Mouse (Mus musculus): ENCODE measurements around the gene Rnaseh2a. TPM values are rescaled to one million over a fixed set of nuclear protein-coding genes. Genes with fewer than 3 reads are reported as not detected.

Gene Rnaseh2a
- polyA plus RNA-seq, 1 experiment from 2014 or later = 54.7 TPM

DNA sequence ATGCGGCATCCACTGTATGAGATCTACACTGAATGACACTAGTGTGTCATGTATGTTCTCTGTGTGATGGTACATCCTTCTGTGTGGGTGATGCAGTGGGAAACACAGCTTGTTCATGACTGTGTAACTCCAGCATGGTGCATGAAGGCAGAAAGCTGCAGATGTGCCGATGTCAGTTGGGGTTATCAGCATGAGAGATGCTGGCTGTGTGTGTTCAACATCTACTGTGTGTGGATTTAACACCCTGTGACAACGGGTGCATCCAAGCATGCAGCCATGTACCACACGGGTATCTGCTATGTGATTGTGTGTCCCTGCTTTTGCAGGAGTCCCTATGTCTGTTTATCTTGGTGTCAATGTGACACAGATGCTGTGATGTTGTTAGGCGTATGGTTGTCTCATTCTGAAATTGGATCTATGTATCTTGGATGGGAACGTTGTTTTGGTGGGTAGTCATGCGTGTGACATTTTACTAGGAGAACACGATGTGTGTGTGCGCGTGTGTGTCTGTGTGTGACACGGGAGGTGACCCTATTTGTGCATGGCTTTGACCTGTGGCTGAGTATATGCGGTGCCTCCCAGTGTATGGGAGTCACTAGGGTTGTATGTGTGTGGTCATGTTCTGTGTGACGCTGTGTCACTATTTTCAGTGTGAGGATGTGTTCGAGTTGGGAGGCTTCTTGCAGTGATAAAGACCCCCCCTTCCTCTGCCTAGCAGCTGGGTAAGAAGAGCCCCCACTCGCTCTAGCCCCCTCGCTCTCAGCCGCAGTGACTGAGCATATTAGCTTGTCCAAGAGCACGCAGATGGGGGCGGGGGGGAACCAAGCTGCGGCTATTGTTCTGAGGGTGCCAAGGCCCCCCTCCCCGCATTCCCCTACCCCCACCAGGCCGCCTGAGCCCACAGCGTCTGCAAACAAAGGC lies 33.3 kb downstream of the Rnaseh2a start:
- no peaks in the 10 kb centered on the region for H3K27me3 ChIP-seq (replicated peaks)
- no peaks in the 10 kb centered on the region for H3K9me3 ChIP-seq
- peak overlapping the region; percentile 100 for H3K9ac ChIP-seq
- H3K4me1 ChIP-seq = peaks cover 29% of the 10 kb centered on the region
- H3K4me3 ChIP-seq = peak overlapping the region; percentile 76
- WGBS = 13% methylated on average over 22 of the region's 23 CpGs
- ATAC-seq (replicated peaks) = peak; percentile 53
- H3K36me3 ChIP-seq (replicated peaks) = no peaks in the 10 kb centered on the region; the same call in 1 of the 2 replicates
- H3K4me2 ChIP-seq = peak overlapping the region; percentile 85
- H3K27ac ChIP-seq = peak overlapping the region; percentile 96

DNA sequence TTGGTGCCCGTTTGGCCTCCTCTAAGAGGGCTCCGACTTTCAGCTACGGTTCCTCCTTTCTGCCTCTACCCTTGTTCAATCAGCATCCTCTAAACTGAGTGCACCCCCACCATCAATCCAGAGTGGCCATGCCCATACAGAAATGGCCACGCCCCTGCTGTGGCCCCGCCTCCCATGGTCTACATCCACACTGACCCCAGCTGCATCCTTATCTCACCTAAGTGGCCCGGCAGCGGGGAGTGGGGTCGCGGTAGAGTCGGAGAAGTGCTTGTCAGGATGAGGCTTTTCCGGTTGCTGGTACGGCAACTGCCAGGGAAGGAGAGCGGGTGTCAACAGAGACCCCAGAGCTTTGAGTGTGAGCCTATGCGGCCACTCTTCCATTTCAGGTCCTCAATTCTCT lies 34.1 kb downstream of the Rnaseh2a start:
- peak overlapping the region; percentile 96 for H3K27ac ChIP-seq
- H3K9me3 ChIP-seq = no peaks in the 10 kb centered on the region
- H3K4me3 ChIP-seq = peak overlapping the region; percentile 76
- 6% methylated on average over 14 of the region's 14 CpGs for WGBS
- no peaks in the 10 kb centered on the region for H3K27me3 ChIP-seq (replicated peaks)
- H3K36me3 ChIP-seq (replicated peaks) = no peaks in the 10 kb centered on the region; the same call in 1 of the 2 replicates
- H3K9ac ChIP-seq = peak overlapping the region; percentile 100
- ATAC-seq (replicated peaks) = peak; percentile 16
- peaks cover 29% of the 10 kb centered on the region for H3K4me1 ChIP-seq
- H3K4me2 ChIP-seq = peak overlapping the region; percentile 85

DNA sequence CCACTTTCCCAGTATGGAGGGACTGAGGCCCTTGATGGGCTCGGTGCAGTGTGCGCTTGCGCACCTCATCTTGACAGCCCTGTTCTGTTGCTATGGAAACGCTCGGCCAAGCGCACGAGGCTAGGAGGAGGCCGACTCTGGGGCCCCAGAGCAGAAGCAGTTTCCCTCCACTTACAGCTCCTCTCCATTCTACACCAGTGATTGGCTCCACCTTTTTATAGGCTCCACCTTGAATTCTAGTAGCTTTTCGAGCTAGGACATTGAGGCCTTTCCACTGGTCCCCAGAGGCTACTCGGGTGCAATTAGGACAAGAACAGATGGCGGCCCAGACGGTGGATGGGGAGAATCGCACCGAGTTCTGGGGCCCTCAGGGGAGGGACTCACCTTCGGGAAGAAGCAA lies 34.7 kb downstream of the Rnaseh2a start:
- Histone ChIP-seq H3K27ac (peak overlapping the region; percentile 96), H3K36me3 (replicated peaks) (no peaks in the 10 kb centered on the region; the same call in 1 of the 2 replicates), H3K4me3 (peak overlapping the region; percentile 76), H3K9ac (peak overlapping the region; percentile 100), H3K4me1 (peaks cover 29% of the 10 kb centered on the region), H3K9me3 (no peaks in the 10 kb centered on the region), H3K27me3 (replicated peaks) (no peaks in the 10 kb centered on the region), H3K4me2 (peak overlapping the region; percentile 85)
- peak; percentile 76 for ATAC-seq (replicated peaks)
- under 1% methylated on average over 15 of the region's 15 CpGs for whole genome bisulfite sequencing

DNA sequence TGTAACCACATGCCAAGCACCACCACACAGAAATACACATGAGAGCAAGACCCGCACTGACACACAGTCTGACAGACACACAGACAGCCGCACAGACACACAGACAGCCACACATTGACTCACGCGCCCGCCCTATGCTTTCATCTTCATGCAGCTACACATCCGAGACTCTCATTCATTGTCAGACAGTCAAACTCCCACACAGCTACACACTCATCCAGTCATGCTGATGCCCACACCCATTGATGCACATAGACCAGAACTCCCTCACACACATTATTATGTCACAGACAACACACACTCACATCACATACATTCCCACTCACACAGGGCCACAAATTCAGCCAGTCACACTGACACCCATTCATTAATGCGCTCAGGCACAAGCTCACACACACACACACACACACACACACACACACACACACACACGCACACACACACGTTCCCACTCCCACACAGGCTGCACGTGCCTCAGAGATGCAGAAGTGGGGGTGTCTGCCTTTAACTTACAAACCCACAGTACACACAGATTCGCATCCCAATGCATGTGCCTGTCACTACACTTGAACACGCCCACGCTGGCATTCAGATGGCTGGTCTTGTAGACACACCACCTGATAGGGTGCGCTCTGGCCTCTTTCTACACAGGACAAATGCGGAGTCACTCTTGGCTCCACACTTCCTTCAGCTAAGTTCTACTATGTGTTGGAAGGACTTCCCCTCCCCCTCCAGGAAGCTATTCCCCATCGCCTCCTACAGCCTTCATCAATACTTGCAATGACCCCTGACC lies 35.6 kb downstream of the Rnaseh2a start:
- no peaks in the 10 kb centered on the region; the same call in 1 of the 2 replicates for H3K36me3 ChIP-seq (replicated peaks)
- H3K27me3 ChIP-seq (replicated peaks) = no peaks in the 10 kb centered on the region
- WGBS = 83% methylated on average over 16 of the region's 16 CpGs
- no peak for ATAC-seq (replicated peaks)
- no peak overlapping the region for H3K27ac ChIP-seq
- peak overlapping the region; percentile 85 for H3K4me2 ChIP-seq
- H3K4me3 ChIP-seq = peak overlapping the region; percentile 76
- H3K9me3 ChIP-seq = no peaks in the 10 kb centered on the region
- H3K9ac ChIP-seq = no peak overlapping the region
- peaks cover 36% of the 10 kb centered on the region for H3K4me1 ChIP-seq

DNA sequence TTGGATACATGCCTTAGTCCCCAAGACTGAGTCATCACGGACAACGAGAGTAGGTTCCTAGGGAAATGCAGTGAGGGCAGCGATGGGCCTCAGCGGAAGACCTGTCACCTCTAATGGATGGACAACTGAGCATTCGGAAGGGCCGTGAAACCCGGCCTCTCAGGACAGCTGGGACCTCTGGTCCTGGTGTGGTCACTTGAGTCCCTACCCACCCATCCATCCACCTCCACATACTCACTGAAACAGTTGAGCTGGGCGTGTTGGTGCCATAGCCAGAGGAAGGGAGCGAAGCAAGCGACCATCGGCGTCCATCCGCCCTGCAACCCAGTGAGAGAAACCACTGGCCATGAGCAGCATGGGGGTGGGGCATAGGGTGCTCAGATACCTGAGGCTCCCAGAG lies 39.0 kb downstream of the Rnaseh2a start:
- no peak overlapping the region for H3K27ac ChIP-seq
- ATAC-seq (replicated peaks) = no peak
- H3K9me3 ChIP-seq = no peaks in the 10 kb centered on the region
- H3K27me3 ChIP-seq (replicated peaks) = no peaks in the 10 kb centered on the region
- peaks cover 10% of the 10 kb centered on the region for H3K36me3 ChIP-seq (replicated peaks)
- 91% methylated on average over 13 of the region's 13 CpGs for WGBS
- no peak overlapping the region for H3K4me3 ChIP-seq
- peaks cover 34% of the 10 kb centered on the region for H3K4me1 ChIP-seq
- no peak overlapping the region for H3K9ac ChIP-seq
- no peak overlapping the region for H3K4me2 ChIP-seq

DNA sequence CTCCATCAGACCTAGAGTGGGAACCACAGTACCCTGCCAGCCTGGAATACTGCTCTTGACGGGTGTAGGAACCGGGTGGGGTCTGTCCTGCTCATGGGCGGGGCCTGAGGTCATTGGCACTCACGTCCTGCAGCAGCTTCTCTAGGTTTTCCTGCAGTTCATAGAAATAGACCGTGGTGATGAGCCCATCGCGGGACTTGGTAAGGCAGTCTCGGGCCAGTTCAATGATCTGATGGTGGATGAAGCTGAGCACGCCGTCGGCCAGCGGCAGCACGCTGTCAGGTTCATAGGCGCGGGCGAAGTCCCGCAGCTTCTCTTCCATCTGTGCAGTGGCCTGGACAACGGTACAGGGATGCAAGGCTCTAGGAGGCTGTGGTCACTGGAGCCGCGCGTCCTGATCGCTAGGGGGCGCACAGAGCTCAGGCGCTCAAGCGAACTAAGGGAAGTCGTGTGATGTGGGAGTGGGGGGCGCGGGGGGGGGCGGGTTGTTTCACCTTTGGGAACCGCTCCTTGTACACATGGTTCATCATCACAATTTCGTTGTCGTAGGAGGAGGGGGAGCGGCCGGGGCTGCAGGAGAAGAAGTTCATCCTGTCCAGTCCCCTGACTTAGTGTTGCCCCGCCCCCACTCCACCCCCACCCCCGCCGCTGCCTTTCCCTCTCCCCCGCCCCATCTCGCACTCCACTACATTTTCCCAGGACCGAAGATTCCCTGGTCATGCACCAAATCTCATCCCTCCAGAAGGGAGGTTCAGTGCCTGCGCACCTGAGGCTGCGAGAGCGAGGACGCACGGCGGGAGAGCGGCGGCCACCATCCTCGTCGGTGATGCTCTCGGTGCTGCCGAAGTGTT lies 40.9 kb downstream of the Rnaseh2a start:
- H3K4me1 ChIP-seq = peaks cover 15% of the 10 kb centered on the region
- H3K36me3 ChIP-seq (replicated peaks) = peaks cover 21% of the 10 kb centered on the region
- no peaks in the 10 kb centered on the region for H3K9me3 ChIP-seq
- H3K9ac ChIP-seq = no peak overlapping the region; the same call in 1 of the 2 replicates
- no peak overlapping the region for H3K27ac ChIP-seq
- ATAC-seq (replicated peaks) = peak; percentile 72
- WGBS = 3% methylated on average over 52 of the region's 52 CpGs
- H3K4me2 ChIP-seq = peak overlapping the region; percentile 47
- H3K27me3 ChIP-seq (replicated peaks) = no peaks in the 10 kb centered on the region
- peak overlapping the region; percentile 23 for H3K4me3 ChIP-seq

DNA sequence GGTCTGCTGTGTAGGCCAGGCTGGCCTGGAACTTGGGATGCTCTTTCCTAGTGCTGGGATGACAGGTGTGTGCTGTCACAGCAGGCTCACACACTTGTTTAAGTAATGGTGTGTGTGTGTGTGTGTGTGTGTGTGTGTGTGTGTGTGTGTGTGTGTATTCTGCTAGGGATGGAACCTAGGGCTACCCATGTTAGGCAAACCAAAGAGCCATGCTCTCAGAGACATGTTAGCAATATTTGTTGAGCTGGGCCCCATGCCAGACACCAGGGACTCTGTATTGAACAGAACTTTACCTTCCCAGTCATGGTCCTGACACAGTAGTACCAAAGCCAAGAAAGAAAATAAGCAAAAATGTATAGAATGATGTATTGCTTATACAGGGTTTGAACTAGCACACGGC lies 42.1 kb downstream of the Rnaseh2a start:
- Histone ChIP-seq H3K4me3 (no peak overlapping the region), H3K36me3 (replicated peaks) (peaks cover 28% of the 10 kb centered on the region), H3K27ac (no peak overlapping the region), H3K9me3 (no peaks in the 10 kb centered on the region), H3K9ac (no peak overlapping the region), H3K4me1 (peaks cover 13% of the 10 kb centered on the region), H3K4me2 (no peak overlapping the region), H3K27me3 (replicated peaks) (no peaks in the 10 kb centered on the region)
- WGBS = 88% methylated on average over 1 of the region's 1 CpGs
- ATAC-seq (replicated peaks) = no peak

DNA sequence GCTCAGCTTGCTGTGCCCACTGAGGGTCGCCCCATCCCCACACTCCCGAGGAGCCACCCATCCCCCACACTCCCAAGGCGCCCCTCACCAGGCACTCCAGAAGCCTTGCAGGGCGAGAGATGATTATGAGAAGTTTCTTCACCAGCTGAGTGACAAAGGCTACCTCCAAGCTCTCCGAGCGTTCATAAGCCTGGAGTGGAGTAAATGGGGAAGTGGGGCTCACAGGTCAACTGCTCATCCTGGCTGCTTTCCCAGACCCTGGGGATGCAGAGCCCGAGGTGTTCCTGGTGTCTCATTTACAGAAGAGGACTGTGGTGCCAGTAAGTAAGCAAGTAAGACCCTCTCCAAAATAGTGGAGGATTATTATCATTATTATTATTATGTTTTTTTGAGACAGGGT lies 44.0 kb downstream of the Rnaseh2a start:
- peaks cover 13% of the 10 kb centered on the region for H3K4me1 ChIP-seq
- no peak overlapping the region for H3K9ac ChIP-seq
- H3K27ac ChIP-seq = no peak overlapping the region
- no peak overlapping the region for H3K4me3 ChIP-seq
- H3K36me3 ChIP-seq (replicated peaks) = peaks cover 46% of the 10 kb centered on the region
- ATAC-seq (replicated peaks) = no peak
- no peak overlapping the region for H3K4me2 ChIP-seq
- no peaks in the 10 kb centered on the region for H3K27me3 ChIP-seq (replicated peaks)
- no peaks in the 10 kb centered on the region for H3K9me3 ChIP-seq
- 72% methylated on average over 7 of the region's 7 CpGs for WGBS

DNA sequence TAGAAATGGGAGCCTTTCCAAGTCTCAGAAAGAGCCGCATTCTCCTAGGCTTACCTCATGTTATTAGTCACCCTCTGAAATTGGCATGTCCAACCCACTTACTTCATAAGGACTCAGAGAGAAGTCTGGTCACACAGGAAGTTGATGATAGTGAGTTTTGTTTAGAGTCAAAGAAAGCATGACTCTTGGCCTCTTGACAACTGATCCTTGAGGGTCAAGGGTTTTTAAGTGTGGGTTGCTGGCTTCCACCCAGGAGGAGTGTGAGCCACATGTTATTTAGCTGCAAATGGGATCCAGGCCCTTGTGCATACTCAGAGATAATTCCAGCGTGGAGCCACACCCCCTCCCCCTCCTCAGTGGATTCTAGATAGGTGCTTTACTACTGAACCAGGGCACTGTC lies 48.0 kb downstream of the Rnaseh2a start:
- H3K9ac ChIP-seq = no peak overlapping the region
- H3K36me3 ChIP-seq (replicated peaks) = peaks cover 73% of the 10 kb centered on the region
- no peak for ATAC-seq (replicated peaks)
- no peaks in the 10 kb centered on the region for H3K4me1 ChIP-seq
- no peak overlapping the region for H3K4me2 ChIP-seq
- 91% methylated on average over 2 of the region's 2 CpGs for WGBS
- no peaks in the 10 kb centered on the region for H3K9me3 ChIP-seq
- no peak overlapping the region for H3K4me3 ChIP-seq
- no peaks in the 10 kb centered on the region for H3K27me3 ChIP-seq (replicated peaks)
- no peak overlapping the region for H3K27ac ChIP-seq

DNA sequence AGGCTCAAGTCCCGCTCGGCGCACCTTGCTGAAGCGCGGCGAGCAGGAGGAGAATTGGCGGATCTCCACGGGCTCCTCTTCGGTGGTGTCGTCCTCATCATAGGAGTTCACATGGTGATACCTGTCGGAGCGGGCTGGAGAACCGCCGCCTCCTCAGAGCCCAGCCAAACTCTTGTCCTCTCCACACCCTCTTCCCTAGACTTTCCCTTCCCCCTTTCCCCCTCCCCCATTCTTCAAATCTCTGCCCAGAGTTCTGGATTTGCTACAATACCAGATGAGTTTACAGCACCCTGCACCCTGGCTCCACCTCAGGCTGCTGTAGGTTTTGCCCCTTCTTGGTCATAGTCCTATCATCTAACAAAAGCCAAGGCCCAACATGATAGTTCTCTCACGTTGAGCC lies 50.9 kb downstream of the Rnaseh2a start:
- WGBS = 94% methylated on average over 15 of the region's 15 CpGs
- no peak overlapping the region for H3K4me3 ChIP-seq
- peaks cover 18% of the 10 kb centered on the region for H3K27me3 ChIP-seq (replicated peaks)
- peaks cover 88% of the 10 kb centered on the region for H3K36me3 ChIP-seq (replicated peaks)
- H3K4me1 ChIP-seq = no peaks in the 10 kb centered on the region
- ATAC-seq (replicated peaks) = no peak
- no peak overlapping the region for H3K4me2 ChIP-seq
- no peak overlapping the region for H3K9ac ChIP-seq
- H3K9me3 ChIP-seq = no peaks in the 10 kb centered on the region
- H3K27ac ChIP-seq = no peak overlapping the region

DNA sequence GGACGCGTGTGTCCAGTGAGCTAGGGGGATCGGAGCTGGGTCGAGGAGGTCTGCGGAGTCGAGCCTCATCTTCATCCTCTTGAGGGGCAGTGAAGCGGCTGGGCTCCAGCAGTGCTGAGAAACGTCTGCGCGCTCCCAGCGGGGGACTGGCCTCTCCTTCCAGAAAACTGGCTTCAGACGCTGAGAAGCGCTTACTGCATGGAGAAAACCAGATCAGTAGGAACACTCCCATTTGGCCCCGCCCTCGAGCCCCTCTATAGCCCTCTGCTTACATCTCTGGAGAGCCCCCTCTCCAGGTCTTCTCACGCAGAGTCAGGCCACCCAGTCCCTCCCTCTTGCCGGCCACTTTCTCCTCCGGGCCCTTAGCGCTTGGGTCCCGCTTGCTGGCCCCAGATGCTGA lies 51.8 kb downstream of the Rnaseh2a start:
- no peak overlapping the region for H3K4me3 ChIP-seq
- H3K4me2 ChIP-seq = no peak overlapping the region
- peaks cover 18% of the 10 kb centered on the region for H3K27me3 ChIP-seq (replicated peaks)
- WGBS = 29% methylated on average over 20 of the region's 20 CpGs
- H3K4me1 ChIP-seq = peaks cover 4% of the 10 kb centered on the region; the same call in 1 of the 2 replicates
- H3K36me3 ChIP-seq (replicated peaks) = peaks cover 90% of the 10 kb centered on the region
- no peaks in the 10 kb centered on the region for H3K9me3 ChIP-seq
- ATAC-seq (replicated peaks) = no peak
- no peak overlapping the region for H3K9ac ChIP-seq
- H3K27ac ChIP-seq = no peak overlapping the region

Data from midbrain, embryonic 15.5 days (tissue).